Mouse (Mus musculus) heart, adult 8-10 months (tissue): Measurements from ENCODE around the gene Gm42742. TPM values are rescaled to one million over a fixed set of nuclear protein-coding genes. Genes with fewer than 3 reads are reported as not detected.

Experiments
- DNase-seq: peaks from one replicate; pipeline ENCODE4 v3.0.0; 2022; ENCODE audit warnings: low spot score
- microRNA-seq: library from miRNA; unstranded; fragments of <30 nt; microRNA quantifications from one replicate; pipeline ENCODE4 v1.2.0, GENCODE M21; 2022
- total RNA-seq, 4 experiments: library from RNA; stranded (reverse); gene quantifications; 2 replicates each; pipeline ENCODE4 v1.2.4; 2022

Gm42742 gene
- total RNA-seq, 4 experiments from 2014 or later: 28.1 to 33.3 (median 31.4) TPM

DNA sequence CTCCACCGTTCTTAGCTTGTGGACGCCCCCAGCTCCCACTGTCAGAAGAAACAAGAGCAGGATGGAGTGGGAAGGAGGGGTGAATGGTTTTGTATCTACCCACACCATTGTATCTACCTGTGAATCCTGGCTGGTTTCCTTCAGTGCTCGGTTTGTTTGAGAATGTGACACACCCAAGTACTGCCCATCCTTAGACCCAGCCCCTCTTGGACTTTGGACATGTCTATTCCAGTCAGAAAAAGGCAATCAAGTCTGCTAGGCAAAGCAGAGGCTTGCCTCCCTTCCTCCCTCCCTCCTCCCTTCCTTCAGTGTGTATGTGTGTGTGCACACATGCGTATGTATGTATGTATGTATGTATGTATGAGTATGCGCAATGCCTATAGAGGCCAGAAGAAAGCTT lies 17.3 kb downstream of the Gm42742 start:
- no peak for DNase-seq

DNA sequence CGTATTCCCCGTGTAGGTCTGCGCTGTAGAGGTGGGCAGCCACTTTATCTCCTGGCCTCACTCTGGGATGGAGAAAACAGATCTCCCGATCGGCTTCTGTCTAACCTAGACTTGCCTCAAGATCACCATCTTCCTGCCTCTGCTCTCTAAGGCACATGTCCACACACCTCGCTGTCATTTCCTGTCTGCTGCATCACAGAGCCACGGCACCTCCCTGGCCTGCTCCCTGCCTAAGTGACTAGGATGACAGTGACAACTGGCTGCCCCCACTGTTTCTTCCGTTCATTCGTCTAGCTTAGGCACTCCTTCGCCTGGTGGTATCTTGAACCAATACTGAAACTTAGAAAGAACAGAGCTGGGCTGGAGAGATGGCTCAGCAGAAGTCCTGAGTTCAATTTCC lies 21.3 kb downstream of the Gm42742 start:
- no peak for DNase-seq

DNA sequence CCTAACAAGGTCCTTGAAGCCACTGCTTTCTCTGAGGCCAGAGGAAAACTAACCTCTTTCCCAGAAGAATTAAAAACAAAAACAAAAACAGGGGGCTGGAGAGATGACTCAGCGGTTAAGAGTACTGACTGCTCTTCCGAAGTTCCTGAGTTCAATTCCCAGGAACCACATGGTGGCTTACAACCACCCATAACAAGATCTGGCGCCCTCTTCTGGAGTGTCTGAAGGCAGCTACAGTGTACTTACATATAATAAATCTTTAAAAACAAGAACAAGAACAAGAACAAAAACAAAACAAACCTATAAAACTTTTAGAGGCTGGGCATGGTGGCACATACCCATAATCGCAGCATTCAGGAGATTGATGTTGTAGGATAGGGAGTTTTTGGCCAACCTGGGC lies 24.4 kb downstream of the Gm42742 start:
- DNase-seq: no peak

- DNase-seq: no peak
These were observed 32.1 kb downstream of the Gm42742 start for GRCm38 (mm10) chr7:126988816-126989215.

DNA sequence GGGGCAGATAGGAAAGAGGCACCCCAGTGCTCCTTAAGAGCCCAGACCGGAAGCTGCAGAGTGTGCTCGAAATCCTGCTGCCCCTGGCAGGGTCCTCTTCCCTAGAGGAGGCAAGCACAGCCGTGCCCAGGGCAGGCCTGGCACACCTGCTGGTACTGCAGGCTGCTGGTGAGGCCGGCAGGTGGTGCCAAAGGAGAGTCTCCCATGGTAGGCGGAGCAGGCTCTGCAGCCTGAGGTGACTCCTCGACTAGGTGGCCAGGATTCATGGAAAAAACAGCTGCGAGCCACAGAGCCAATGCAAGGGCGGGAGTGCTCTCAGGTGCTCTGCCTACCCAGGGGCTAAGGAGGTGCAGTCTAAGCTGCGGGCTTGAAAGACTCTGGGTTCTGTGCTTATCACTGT lies 34.6 kb downstream of the Gm42742 start:
- no peak for DNase-seq

DNA sequence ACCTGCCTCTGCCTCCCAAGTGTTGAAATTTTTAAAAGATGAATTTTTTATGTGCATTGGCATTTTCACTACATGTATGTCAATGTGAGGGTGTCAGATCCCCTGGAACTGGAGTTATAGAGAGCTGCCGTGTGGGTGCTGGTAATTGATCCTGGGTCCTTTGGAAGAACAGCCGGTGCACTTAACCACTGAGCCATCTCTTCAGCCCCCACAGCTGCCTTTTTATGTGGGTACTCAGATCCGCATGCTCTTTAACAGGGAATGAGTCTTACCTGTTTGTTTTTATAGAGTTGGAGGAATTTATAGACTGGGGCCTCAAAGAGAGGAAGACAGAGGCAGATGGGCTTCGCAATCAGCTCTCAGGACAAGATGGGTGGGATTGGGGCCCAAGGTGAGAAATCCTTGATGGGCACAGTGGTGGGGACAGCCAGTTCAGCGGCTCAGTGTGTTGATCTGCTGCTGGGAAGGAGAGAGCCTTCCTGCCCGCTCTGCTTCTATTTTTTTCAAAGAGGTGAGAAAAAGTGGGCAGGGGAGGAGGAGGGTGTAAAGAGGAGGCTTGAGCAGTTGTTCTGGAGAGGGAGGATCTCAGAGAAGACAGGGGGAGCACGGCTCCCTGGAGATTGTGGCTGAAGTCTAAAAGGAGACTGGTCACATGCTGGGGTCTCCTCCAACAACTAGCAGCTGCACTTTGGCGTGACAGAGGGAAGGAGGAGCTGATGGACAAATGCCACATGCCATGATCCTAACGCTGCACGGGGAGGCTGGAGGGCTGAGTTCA lies 36.0 kb downstream of the Gm42742 start:
- DNase-seq: no peak

DNA sequence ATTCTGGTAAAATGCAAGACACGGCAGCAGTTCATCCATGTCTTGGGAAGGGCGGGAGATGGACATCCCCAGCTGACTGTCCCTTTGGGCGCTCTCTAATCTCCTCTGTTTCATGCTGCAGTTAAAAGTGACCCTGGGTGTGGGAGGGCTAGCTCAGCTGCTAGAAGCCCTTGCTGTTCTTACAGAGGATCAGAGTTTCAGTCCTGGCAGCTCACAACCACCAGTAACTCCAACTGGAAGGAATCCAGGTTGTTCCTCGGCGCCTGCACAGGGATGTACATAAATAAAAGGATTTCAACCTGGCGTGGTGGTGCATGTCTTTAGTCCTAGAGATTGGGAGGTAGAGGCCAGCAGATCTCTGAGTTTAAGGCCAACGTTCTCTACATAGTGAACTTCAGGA lies 37.8 kb downstream of the Gm42742 start:
- no peak for DNase-seq

GRCm38 (mm10) chr7:126982054-126982453 lies 38.8 kb downstream of the Gm42742 start:
- DNase-seq: no peak

DNA sequence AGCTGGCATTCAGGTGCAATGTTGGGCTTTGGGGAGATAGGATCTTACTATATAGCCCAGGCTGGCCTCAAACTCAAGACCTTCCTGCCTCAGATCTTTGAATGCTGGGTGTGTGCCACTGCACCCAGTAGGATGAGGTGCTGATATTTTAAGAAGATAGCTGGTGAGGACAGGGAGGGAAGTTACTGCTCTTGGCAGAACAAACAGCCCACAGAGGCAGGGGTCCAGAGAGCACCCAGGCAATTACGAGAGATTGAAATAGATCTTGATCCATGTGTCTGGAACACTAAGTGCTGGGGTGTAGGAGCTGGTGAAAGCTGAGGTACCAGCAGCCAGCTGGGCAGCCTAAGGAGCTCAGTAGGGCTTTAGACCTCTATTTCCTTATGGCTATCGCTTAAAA lies 39.3 kb downstream of the Gm42742 start:
- DNase-seq: no peak

- DNase-seq: no peak
These were observed 42.1 kb downstream of the Gm42742 start for GRCm38 (mm10) chr7:126978841-126979240.

DNA sequence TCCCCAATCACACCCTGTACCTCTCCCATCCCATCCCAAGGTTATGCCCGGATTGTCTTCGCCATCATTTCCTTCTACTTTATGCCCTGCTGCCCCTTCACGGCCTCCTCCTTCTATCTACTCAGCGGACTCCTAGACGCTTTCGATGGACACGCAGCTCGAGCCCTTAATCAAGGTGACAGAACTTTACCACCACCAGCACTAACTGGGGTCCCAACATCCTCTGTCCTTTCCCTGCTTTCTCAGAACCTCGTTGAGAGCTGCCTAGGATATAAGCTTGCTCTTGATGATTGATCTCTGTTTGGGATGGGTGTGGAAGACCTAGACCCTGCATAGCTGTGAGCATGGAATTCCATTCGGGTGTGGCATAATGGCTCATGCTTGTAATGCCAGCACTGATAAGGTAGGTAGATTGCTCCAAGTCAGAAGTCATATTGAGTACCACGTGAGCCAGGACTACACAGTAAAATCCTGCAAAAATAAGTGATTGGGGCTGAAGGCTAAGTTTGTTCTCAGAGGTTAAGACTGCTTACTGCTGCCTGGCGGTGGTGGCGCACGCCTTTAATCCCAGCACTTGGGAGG lies 43.9 kb downstream of the Gm42742 start:
- no peak for DNase-seq

DNA sequence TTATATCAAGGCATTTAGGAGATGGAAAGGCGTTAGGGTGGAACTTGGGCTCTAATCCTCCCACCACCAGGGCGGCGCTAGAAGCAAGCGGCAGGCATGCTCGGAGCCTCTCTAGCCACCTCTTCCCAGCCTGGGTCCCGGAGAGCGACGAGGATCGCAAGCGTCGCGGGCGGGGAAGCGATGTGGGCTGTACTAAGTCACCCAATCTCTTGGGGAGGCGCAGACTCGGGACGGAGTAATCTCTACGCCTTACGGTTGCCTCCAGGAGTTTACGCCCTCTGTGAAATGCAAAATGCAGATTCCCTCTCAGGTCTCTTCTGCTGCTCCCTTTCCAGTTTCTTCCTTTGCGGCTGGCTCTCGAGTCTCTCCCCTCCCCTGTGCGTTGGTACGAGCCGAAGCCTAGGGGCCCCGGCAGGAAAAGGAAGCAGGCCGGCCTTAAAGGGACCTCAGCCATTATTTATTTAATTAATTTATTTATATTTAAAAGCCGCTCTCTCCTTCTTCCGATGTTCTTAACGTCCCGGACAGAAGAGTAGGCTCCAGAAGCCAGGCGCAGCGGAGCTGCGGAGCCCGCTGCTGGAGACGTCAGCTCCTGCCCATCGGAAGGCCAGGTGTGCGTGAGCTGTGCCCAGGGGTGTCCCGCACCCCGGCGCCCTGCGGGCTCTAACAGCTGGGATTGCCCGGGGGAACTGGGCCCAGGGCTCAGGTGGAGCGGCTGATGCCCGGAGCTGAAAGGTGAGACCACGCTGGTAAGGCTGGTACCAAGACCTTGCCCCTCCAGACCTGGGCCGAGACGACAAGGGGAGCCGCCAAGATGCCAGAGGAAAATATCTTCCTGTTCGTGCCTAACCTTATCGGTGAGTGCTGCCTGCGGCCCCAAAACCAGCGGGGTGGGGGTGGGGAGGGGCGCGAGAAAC lies 44.7 kb downstream of the Gm42742 start, which contains the start of gene Cdiptos:
Cdiptos (minus strand) TSS at position 149 of the 917 bp plus-strand sequence.
- peak; percentile 96 for DNase-seq

GRCm38 (mm10) chr7:126975893-126975949 lies 45.2 kb downstream of the Gm42742 start, which contains the start of gene Cdipt:
TSS of gene Cdipt (plus strand) at chr7:126975914.
- DNase-seq: no peak

- DNase-seq: peak; percentile 64
These were observed 45.4 kb downstream of the Gm42742 start for GRCm38 (mm10) chr7:126975493-126975892.

DNA sequence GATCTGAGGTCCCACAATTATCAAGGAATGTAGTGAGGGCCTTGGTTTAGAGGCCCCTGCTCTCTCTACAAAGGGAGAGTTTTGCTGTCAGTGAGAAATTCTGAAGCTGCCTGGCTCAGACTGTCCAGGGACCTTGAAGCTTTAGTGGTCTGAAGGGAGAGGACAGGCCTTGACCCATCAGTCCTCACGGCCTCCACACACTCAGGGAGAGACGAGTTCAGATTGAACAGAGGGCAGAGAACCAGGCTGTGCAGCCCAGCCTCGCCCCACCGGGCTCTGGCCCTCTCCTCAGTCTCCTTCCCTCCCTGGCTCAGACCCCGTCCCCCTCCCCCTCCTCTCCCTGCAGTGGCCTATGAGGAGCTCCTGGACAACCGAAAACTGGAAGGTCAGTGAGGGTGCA lies 53.5 kb downstream of the Gm42742 start:
- DNase-seq: no peak

- no peak for DNase-seq
These were observed 55.3 kb downstream of the Gm42742 start for GRCm38 (mm10) chr7:126965568-126965967.

Small RNA genes lying within 50 kb of the gene (microRNA-seq; reads per million reads assigned to microRNA genes)
- not detected for gene Gm44343

Other genes starting within 250 kb of the Gm42742 start
- gene Ypel3, start 244.1 kb downstream of the Gm42742 start, total RNA-seq: 10 to 100 TPM; 46.6 to 99.6 (median 72.6) TPM
- gene Tbx6, start 239.6 kb downstream of the Gm42742 start, total RNA-seq: under 1 TPM; 0.40 to 0.49 (median 0.42) TPM
- 10 to 100 TPM; 32.7 to 36.8 (median 34.5) TPM for gene Ppp4c, start 228.6 kb downstream of the Gm42742 start, total RNA-seq
- gene Fam57b, start 223.4 kb downstream of the Gm42742 start, total RNA-seq: 10 to 100 TPM in 1 of 4 experiments, 1 to 10 TPM in 3; 6.9 to 10.1 (median 8.0) TPM
- gene 4930451I11Rik, start 189.5 kb downstream of the Gm42742 start, total RNA-seq: not detected
- gene Doc2a, start 173.7 kb downstream of the Gm42742 start, total RNA-seq: not detected
- gene Hirip3, start 159.1 kb downstream of the Gm42742 start, total RNA-seq: 1 to 10 TPM; 4.8 to 9.6 (median 6.4) TPM
- gene Ino80e, start 158.7 kb downstream of the Gm42742 start, total RNA-seq: 10 to 100 TPM; 18.3 to 23.9 (median 21.3) TPM
- gene Taok2, start 136.4 kb downstream of the Gm42742 start, total RNA-seq: 10 to 100 TPM; 35.8 to 40.4 (median 38.5) TPM
- 10 to 100 TPM; 10.3 to 13.1 (median 12.6) TPM for gene Tmem219, start 98.2 kb downstream of the Gm42742 start, total RNA-seq
- gene Kctd13, start 92.2 kb downstream of the Gm42742 start, total RNA-seq: 1 to 10 TPM; 6.6 to 9.3 (median 7.3) TPM
- under 1 TPM in 1 of 4 experiments, not detected in 3; 0.19 TPM for gene Asphd1, start 71.5 kb downstream of the Gm42742 start, total RNA-seq
- gene Sez6l2, start 70.5 kb downstream of the Gm42742 start, total RNA-seq: 1 to 10 TPM; 2.6 to 7.2 (median 6.4) TPM
- 10 to 100 TPM; 45.9 to 53.7 (median 50.7) TPM for gene Cdipt, start 45.2 kb downstream of the Gm42742 start, total RNA-seq
- under 1 TPM in 3 of 4 experiments, not detected in 1; 0.37 to 0.60 (median 0.43) TPM for gene Cdiptos, start 45.0 kb downstream of the Gm42742 start, total RNA-seq
- 10 to 100 TPM; 59.3 to 81.8 (median 73.5) TPM for gene Mvp, start 6.5 kb downstream of the Gm42742 start, total RNA-seq
- gene Pagr1b, start 4.6 kb downstream of the Gm42742 start, total RNA-seq: not detected
- gene Pagr1a, start 3.7 kb downstream of the Gm42742 start, total RNA-seq: 10 to 100 TPM in 2 of 4 experiments, 1 to 10 TPM in 2; 8.3 to 22.2 (median 10.5) TPM
- gene Prrt2, start 114 bp upstream of the Gm42742 start, total RNA-seq: 1 to 10 TPM in 1 of 4 experiments, under 1 TPM in 1, not detected in 2; 0.87 to 1.1 TPM
- gene Maz, start 5.9 kb upstream of the Gm42742 start, total RNA-seq: 10 to 100 TPM; 48.5 to 55.9 (median 54.8) TPM
- gene Kif22, start 21.4 kb upstream of the Gm42742 start, total RNA-seq: 1 to 10 TPM in 3 of 4 experiments, not detected in 1; 1.2 to 2.2 (median 1.6) TPM
- not detected for gene Zg16, start 66.2 kb upstream of the Gm42742 start, total RNA-seq
- 1 to 10 TPM; 1.2 to 2.9 (median 1.3) TPM for gene AI467606, start 70.3 kb upstream of the Gm42742 start, total RNA-seq
- not detected for gene Qprt, start 101.1 kb upstream of the Gm42742 start, total RNA-seq
- under 1 TPM; 0.38 to 0.57 (median 0.46) TPM for gene Spn, start 116.7 kb upstream of the Gm42742 start, total RNA-seq
- 10 to 100 TPM; 36.2 to 45.1 (median 40.6) TPM for gene Cd2bp2, start 175.0 kb upstream of the Gm42742 start, total RNA-seq
- gene Tbc1d10b, start 187.4 kb upstream of the Gm42742 start, total RNA-seq: 10 to 100 TPM; 17.4 to 24.4 (median 23.0) TPM
- 10 to 100 TPM in 1 of 4 experiments, 1 to 10 TPM in 3; 6.2 to 14.1 (median 8.2) TPM for gene Mylpf, start 187.8 kb upstream of the Gm42742 start, total RNA-seq
- gene Zfp553, start 212.0 kb upstream of the Gm42742 start, total RNA-seq: 1 to 10 TPM; 5.2 to 6.4 (median 5.8) TPM
- 1 to 10 TPM; 2.1 to 3.9 (median 2.6) TPM for gene Sept1, start 212.0 kb upstream of the Gm42742 start, total RNA-seq
- 10 to 100 TPM; 15.3 to 21.7 (median 17.1) TPM for gene Zfp771, start 223.2 kb upstream of the Gm42742 start, total RNA-seq
- gene Dctpp1, start 239.6 kb upstream of the Gm42742 start, total RNA-seq: 10 to 100 TPM; 40.5 to 45.6 (median 40.9) TPM